Mouse (Mus musculus) ES-Bruce4 (cell line): ENCODE results near the gene Tmc6.

Experiments
- EP300 ChIP-seq: IDR thresholded peaks from 2 replicates; pipeline ENCODE4 v1.6.1; 2011; ENCODE audit warnings: low read depth, low read length; ENCODE audit not compliant: insufficient read depth
- POLR2A ChIP-seq: IDR thresholded peaks from one replicate; pipeline ENCODE4 v1.8.1; 2011; ENCODE audit warnings: low read length; ENCODE audit not compliant: insufficient read depth

- TF ChIP-seq POLR2A: no peak
- peak; percentile 42; the same call in 1 of the 2 replicates for TF ChIP-seq EP300
Observed at GRCm38 (mm10) chr11:117792281-117792888, 10.4 kb upstream of the Tmc6 start.
